Mouse (Mus musculus) megakaryocyte, embryonic 14.5 days (primary cell): ENCODE measurements at regions not wholly inside any gene's neighbourhood (a gene's known extent, or its start where the extent isn't known, plus 50 kb on each side); places are given as distances from the start of the nearest gene placed in this dataset.

Experiments
- FLI1 ChIP-seq: IDR thresholded peaks from 2 replicates; pipeline ENCODE4 v1.6.1; 2012; ENCODE audit warnings: low read length, inconsistent platforms, mixed read lengths
- GATA1 ChIP-seq: IDR thresholded peaks from 3 replicates; pipeline ENCODE4 v1.6.1; 2012; ENCODE audit warnings: mixed read lengths, low read length, inconsistent platforms, borderline replicate concordance

- TF ChIP-seq GATA1 (no peak), FLI1 (no peak)
Measured at GRCm38 (mm10) chr2:166475624-166476023, 238.0 kb downstream of the Prex1 start.
